Mouse (Mus musculus) stomach, embryonic 14.5 days (tissue): ENCODE results near the gene Rnf169. TPM values are rescaled to one million over a fixed set of nuclear protein-coding genes. Genes with fewer than 3 reads are reported as not detected.
A peak's percentile ranks its signal among the peaks of the same experiment; 100 is the strongest.

Experiments
- ATAC-seq: fragments of 200-750 bp; cut with Nextera tagmentation; 2 replicates; pipeline ENCODE4 v1.8.0; 2017; ENCODE audit warnings: low read depth, moderate TSS enrichment; ENCODE audit not compliant: insufficient number of reproducible peaks, insufficient read depth, low FRiP score
- H3K27ac ChIP-seq: fragments of 300-500 bp; sonication (generic); 2 replicates; pipeline ENCODE4 v1.5.1; 2014; ENCODE audit warnings: mild to moderate bottlenecking, low read length, moderate library complexity, mixed read lengths
- H3K27me3 ChIP-seq: fragments of 300-500 bp; sonication (generic); 2 replicates; pipeline ENCODE4 v1.6.1; 2014; ENCODE audit warnings: low read length, control low read depth, mixed read lengths; ENCODE audit not compliant: control insufficient read depth, insufficient read depth
- H3K36me3 ChIP-seq: fragments of 300-500 bp; sonication (generic); 2 replicates; pipeline ENCODE4 v1.6.1; 2014; ENCODE audit warnings: mild to moderate bottlenecking, control low read depth, low read length, moderate library complexity, mixed read lengths; ENCODE audit not compliant: control insufficient read depth, insufficient read depth
- H3K4me1 ChIP-seq: fragments of 300-500 bp; sonication (generic); 2 replicates; pipeline ENCODE4 v1.6.1; 2014; ENCODE audit warnings: low read length, control low read depth, mixed read lengths; ENCODE audit not compliant: control insufficient read depth, insufficient read depth
- H3K4me2 ChIP-seq: fragments of 300-500 bp; sonication (generic); replicated peaks from 2 replicates; pipeline ENCODE4 v1.6.1; 2014; ENCODE audit warnings: low read depth, low read length, control low read depth
- H3K4me3 ChIP-seq: fragments of 300-500 bp; sonication (generic); 2 replicates; pipeline ENCODE4 v1.5.1; 2014; ENCODE audit warnings: low read depth, low read length, control low read depth
- H3K9ac ChIP-seq: fragments of 300-500 bp; sonication (generic); replicated peaks from 2 replicates; pipeline ENCODE4 v1.6.1; 2014; ENCODE audit warnings: low read depth, mild to moderate bottlenecking, control low read depth, low read length, moderate library complexity, mixed read lengths
- H3K9me3 ChIP-seq: fragments of 300-500 bp; sonication (generic); 2 replicates; pipeline ENCODE4 v1.6.1; 2016; ENCODE audit warnings: low read depth, low read length, control low read depth; ENCODE audit not compliant: control insufficient read depth
- WGBS: fragments of 180-500 bp; shearing (Covaris S2); extraction: QIAGEN DNeasy Blood & Tissue Kit; methylation state at CpG from one replicate; pipeline ENCODE4 v1.1.7; 2014; 5-methylcytosine and 5-hydroxymethylcytosine counted together
- polyA plus RNA-seq: library from polyadenylated mRNA; unstranded; fragments of >200 nt; fragmentation: Nextera tagmentation; extraction: Ambion mirVana; gene quantifications from 2 replicates; pipeline ENCODE4 v1.2.1, GENCODE M21; 2014

Rnf169 gene
- polyA plus RNA-seq, 1 experiment from 2014 or later: 9.9 TPM

DNA sequence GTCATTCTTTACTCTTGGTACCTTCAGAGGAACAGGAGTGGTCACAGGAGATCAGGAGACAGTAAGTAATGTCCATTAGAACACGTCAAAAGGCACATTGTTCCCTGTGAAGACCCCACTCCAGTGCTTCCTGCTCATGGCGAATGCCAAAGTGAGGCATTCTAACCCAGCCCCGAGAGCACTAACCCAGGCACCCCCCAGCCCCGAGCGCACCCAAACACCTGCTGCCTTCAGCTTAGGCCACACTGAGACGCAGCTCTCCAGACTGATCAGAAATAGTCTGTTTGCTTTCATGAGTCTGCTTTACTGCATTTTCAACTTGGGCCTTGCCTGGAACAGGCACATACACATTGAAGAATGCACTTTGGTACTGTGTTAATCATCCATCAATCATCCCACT lies 60.3 kb downstream of the Rnf169 start:
- no peak for ATAC-seq
- H3K36me3 ChIP-seq: peaks cover 26% of the 10 kb centered on the region
- H3K9me3 ChIP-seq: no peaks in the 10 kb centered on the region
- no peak overlapping the region for H3K9ac ChIP-seq
- peaks cover 15% of the 10 kb centered on the region; the same call in 1 of the 2 replicates for H3K4me1 ChIP-seq
- H3K4me3 ChIP-seq: no peak overlapping the region
- WGBS: 84% methylated on average over 6 of the region's 6 CpGs
- H3K27ac ChIP-seq: no peak overlapping the region
- 0 out of 2 replicates have a peak, but pooled peaks cover 2% of the 10 kb centered on the region for H3K27me3 ChIP-seq
- H3K4me2 ChIP-seq: no peak overlapping the region

DNA sequence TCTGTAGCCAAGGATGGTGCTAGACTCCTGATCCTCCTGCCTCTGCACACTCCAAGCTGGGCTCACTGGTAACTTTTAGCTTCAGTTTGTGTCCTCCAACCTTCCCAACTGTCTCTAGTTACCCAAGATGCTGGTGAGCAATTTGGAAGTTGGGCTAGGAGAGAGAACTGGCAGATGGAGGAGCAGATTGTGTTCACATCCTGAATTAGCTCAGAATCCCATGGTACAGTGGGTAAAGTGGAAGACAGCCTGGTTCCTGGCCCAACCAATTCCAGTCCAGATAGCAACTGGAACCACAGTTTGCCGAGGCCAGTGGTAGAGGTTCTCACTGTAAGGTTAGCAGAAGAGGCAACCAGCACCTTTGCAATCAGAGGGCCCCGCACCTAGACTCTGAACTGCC lies 61.1 kb downstream of the Rnf169 start:
- Histone ChIP-seq H3K27me3 (0 out of 2 replicates have a peak, but pooled peaks cover 2% of the 10 kb centered on the region), H3K9me3 (no peaks in the 10 kb centered on the region), H3K27ac (no peak overlapping the region), H3K9ac (no peak overlapping the region), H3K36me3 (peaks cover 18% of the 10 kb centered on the region), H3K4me1 (peaks cover 15% of the 10 kb centered on the region; the same call in 1 of the 2 replicates), H3K4me2 (no peak overlapping the region), H3K4me3 (no peak overlapping the region)
- 98% methylated on average over 2 of the region's 2 CpGs for WGBS
- no peak for ATAC-seq

DNA sequence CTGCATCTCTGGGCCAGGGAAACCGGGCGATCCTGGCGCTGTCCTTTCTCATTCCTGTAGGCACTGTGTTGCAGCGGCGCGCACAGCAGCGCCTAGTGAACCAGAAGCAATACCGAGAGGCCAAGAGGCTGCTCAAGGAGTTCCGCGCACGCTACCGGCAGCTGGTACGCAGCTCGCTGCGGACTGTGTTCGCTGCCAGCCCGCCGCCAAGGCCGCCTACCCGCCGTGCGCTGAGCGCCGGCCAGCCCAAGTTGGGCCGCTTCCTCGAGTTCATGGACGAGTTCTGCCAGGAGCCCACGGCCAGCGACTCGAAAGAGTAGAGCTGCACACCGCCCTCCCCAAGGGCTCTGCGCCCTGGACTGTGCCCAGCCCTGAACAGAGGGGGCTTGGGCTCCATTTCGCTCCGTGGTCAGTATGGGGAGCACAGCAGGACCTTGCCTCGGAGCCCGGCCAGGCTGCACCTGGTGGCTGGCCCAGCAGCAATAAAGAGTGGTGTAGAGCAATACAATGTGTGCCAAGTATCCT lies 62.9 kb downstream of the Rnf169 start:
- Histone ChIP-seq H3K27ac (no peak overlapping the region), H3K9ac (peak overlapping the region; percentile 33; the same call in 1 of the 2 replicates), H3K4me2 (peak overlapping the region; percentile 81), H3K36me3 (peaks cover 4% of the 10 kb centered on the region), H3K9me3 (no peaks in the 10 kb centered on the region), H3K4me1 (peaks cover 15% of the 10 kb centered on the region; the same call in 1 of the 2 replicates), H3K4me3 (peak overlapping the region; percentile 29), H3K27me3 (0 out of 2 replicates have a peak, but pooled peaks cover 2% of the 10 kb centered on the region)
- ATAC-seq: peak; percentile 35; the same call in 1 of the 2 replicates
- WGBS: 1% methylated on average over 36 of the region's 36 CpGs

DNA sequence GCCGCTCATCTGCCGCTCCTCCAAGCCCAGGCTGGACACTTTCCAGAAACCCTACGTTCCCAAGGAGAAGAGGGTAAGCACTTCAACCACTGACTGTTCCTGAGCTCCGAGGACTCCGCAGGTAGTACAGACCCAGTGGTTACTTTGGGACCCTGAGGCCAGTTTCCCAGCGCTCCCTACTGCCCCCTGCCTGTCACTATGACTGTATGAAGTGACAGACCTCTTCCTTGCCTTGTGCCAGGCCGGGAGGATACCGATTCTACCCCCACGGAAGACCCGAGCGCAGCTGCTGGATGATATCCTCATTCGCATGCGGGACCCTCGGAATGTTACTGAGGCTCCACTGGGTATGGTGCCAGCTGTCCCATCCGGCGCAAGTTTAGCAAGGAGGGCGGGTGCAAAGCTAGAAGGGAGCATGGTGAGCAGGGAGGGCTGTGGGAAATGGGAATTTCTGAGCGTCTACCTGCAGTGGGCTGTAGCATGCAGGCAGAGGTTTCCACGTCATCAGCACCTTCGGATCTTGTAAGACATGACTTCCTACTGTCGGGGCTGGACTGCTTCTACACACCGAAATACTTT lies 63.4 kb downstream of the Rnf169 start:
- H3K36me3 ChIP-seq: peaks cover 3% of the 10 kb centered on the region; the same call in 1 of the 2 replicates
- H3K9me3 ChIP-seq: no peaks in the 10 kb centered on the region
- ATAC-seq: no peak
- peak overlapping the region; percentile 33; the same call in 1 of the 2 replicates for H3K9ac ChIP-seq
- 0 out of 2 replicates have a peak, but pooled peaks cover 2% of the 10 kb centered on the region for H3K27me3 ChIP-seq
- peak overlapping the region; percentile 81 for H3K4me2 ChIP-seq
- H3K4me3 ChIP-seq: peak overlapping the region; percentile 29
- H3K27ac ChIP-seq: no peak overlapping the region
- H3K4me1 ChIP-seq: peaks cover 15% of the 10 kb centered on the region; the same call in 1 of the 2 replicates
- WGBS: 6% methylated on average over 22 of the region's 22 CpGs

DNA sequence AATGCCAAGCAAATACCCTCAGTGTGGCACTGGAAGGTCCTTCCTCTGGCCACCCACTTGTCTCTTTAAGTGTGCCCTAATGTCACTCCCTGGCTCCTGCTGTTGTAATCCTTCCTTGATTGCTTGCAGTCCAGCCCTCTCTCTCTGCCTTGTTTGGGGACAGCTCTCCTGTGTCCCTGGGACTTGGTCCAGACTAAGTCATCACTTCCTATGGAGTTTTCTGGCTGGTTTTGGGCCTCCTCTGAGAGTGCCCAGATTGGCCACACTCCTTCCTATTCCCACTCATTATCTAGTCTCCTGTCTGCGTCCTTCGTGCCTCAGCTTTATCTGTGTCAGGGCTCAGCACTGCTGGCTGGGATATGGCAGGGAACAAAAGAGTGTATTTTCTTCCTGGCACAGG lies 64.7 kb downstream of the Rnf169 start:
- Histone ChIP-seq H3K4me3 (no peak overlapping the region), H3K4me1 (peaks cover 12% of the 10 kb centered on the region; the same call in 1 of the 2 replicates), H3K9me3 (no peaks in the 10 kb centered on the region), H3K4me2 (no peak overlapping the region), H3K9ac (no peak overlapping the region), H3K27me3 (0 out of 2 replicates have a peak, but pooled peaks cover 2% of the 10 kb centered on the region), H3K36me3 (no peaks in the 10 kb centered on the region), H3K27ac (no peak overlapping the region)
- WGBS: 77% methylated on average over 2 of the region's 2 CpGs
- ATAC-seq: no peak

DNA sequence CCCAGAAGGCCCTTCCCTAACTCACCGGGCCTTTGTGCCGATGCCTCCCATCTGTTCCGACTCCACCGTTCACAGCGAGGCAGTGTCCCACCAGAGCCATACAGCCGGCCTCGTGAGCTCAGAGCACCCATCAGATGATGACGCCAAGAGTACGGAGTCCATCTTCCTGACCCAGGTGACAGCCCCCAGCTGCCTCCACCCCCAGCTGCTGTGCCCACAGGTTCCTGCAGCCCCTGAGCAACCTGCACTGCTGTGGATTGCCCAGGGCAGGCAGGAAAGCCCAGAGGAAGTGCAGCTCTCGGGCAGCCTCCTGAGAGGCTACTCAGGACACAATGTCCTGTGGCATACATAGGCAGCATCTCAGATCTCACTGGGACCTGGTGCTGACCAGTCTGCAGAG lies 65.9 kb downstream of the Rnf169 start:
- H3K4me1 ChIP-seq: peaks cover 12% of the 10 kb centered on the region; the same call in 1 of the 2 replicates
- H3K9ac ChIP-seq: no peak overlapping the region
- no peak overlapping the region for H3K4me2 ChIP-seq
- H3K4me3 ChIP-seq: no peak overlapping the region
- WGBS: 82% methylated on average over 10 of the region's 10 CpGs
- 0 out of 2 replicates have a peak, but pooled peaks cover 2% of the 10 kb centered on the region for H3K27me3 ChIP-seq
- H3K9me3 ChIP-seq: no peaks in the 10 kb centered on the region
- H3K27ac ChIP-seq: no peak overlapping the region
- ATAC-seq: no peak
- H3K36me3 ChIP-seq: no peaks in the 10 kb centered on the region

DNA sequence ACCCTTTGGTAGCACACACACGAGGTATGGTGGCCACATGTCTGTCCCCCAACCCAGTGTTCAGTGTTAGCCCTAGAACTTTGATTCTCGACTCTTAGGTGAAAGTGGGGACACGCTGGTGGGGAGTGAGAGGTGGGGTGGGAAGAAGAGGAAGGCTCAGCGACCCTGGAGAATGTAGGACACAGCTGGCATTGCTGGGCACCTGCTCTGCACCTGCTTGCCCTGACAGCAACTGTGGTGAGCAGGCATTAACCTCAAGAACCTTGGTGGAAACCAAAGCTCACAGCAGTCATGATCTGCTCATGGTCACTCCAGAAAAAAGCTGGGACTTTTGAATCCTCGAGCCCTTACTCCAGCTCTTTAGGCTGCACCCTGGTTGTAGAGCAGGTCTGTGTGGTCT lies 69.2 kb downstream of the Rnf169 start:
- ATAC-seq: no peak
- H3K9ac ChIP-seq: no peak overlapping the region
- H3K27ac ChIP-seq: no peak overlapping the region
- no peak overlapping the region for H3K4me2 ChIP-seq
- no peaks in the 10 kb centered on the region for H3K4me1 ChIP-seq
- H3K36me3 ChIP-seq: no peaks in the 10 kb centered on the region
- H3K9me3 ChIP-seq: no peaks in the 10 kb centered on the region
- H3K27me3 ChIP-seq: no peaks in the 10 kb centered on the region
- no peak overlapping the region for H3K4me3 ChIP-seq
- WGBS: 79% methylated on average over 5 of the region's 5 CpGs

DNA sequence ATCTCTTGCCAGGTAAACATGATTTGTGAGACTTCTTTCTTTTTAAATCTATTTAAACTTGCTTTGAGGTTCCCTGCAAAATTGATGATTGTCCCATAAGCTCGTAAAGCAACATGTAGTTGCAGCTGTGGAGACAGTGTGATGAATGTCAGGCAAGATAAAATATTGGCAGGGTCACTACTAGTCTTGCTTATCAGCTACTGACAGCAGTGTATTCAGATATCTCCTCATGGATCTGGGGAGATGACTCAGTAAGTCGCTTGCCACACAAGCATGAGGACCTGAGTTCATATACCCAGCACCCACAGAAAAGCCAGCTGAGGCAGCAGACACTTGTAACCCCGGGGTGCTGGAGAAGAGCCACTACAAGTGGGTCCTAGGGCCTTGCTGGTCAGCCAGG lies 72.8 kb downstream of the Rnf169 start:
- no peaks in the 10 kb centered on the region for H3K27me3 ChIP-seq
- H3K4me3 ChIP-seq: no peak overlapping the region
- 56% methylated on average over 3 of the region's 3 CpGs for WGBS
- ATAC-seq: no peak
- no peak overlapping the region for H3K27ac ChIP-seq
- no peak overlapping the region for H3K9ac ChIP-seq
- H3K9me3 ChIP-seq: no peaks in the 10 kb centered on the region
- no peaks in the 10 kb centered on the region for H3K4me1 ChIP-seq
- H3K4me2 ChIP-seq: no peak overlapping the region
- H3K36me3 ChIP-seq: no peaks in the 10 kb centered on the region
